Mouse (Mus musculus): ENCODE data around the gene Tnk2. TPM values are rescaled to one million over a fixed set of nuclear protein-coding genes. Genes with fewer than 3 reads are reported as not detected.

Tnk2 gene
- total and polyA plus RNA-seq, 2 experiments from 2014 or later = 16.5 to 81.7 TPM

DNA sequence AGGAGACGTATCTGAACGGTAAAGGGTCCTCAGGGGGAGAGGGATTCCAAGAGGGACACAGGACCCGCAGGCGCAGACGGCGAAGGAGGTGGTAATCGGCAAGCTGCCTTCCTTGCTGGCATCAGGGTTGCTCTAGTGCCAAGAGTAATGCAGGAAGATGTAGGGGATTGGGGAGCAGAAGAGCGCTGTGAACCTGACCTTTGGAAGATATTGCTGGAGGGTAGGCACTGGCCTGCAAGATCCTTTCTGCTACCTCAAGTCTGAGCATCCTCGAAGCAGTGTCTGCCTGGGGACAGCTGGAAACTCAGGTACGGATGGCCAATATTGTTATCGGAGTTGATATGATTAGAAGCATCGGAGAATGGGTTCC, 1.1 kb downstream of the Tnk2 start:
- DNase-seq (ENCODE audit: low spot score) = no peak
- Histone ChIP-seq H3K27me3 (ENCODE audit: insufficient read depth, low read length) (no peaks in the 10 kb centered on the region), H3K27ac (ENCODE audit: low read depth, low read length) (peak overlapping the region; percentile 79), H3K4me2 (ENCODE audit: low read depth, low read length, poor library complexity, severe bottlenecking) (peak overlapping the region; percentile 81), H3K4me1 (ENCODE audit: insufficient read depth, low read length) (peaks cover 9% of the 10 kb centered on the region; the same call in 1 of the 2 replicates), H3K36me3 (ENCODE audit: insufficient read depth, low read length) (no peaks in the 10 kb centered on the region), H3K9ac (replicated peaks; ENCODE audit: low read length, poor library complexity, severe bottlenecking) (peak overlapping the region; percentile 90), H3K4me3 (ENCODE audit: low read depth, low read length) (peak overlapping the region; percentile 64), H3K9me3 (ENCODE audit: low read length) (no peaks in the 10 kb centered on the region)
- no peak for ATAC-seq (ENCODE audit: low FRiP score)
- TF ChIP-seq CTCF (IDR thresholded peaks at IDR 0.05) = no peak
- WGBS = 10% methylated on average over 12 of the region's 12 CpGs

DNA sequence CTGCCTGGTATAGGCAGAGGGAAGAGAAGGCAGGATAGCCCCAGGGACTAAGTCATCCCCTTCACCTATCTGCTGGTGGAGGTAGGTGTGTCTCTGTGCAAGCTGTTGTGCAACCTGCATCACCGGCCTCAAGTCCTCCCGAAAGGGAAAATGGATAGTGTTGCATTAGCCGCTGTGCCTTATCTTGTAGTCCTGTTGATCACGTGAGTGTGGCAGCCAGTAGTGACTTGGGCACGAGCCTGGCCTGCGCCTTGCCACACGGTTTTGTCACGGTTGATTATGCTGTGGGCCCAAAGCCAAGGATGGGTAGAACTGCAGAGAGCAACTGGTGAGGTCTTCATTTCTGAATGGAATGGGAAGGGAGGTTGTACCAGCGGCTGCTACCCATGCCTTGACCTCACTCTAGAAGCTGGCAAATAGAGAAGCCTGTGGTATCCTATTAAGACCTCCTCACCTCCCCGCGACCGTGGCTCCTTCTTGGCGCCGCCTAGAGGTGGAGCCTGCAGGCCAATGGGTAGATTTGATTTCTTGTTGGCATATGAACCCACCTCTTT, 1.8 kb downstream of the Tnk2 start:
- H3K36me3 ChIP-seq (ENCODE audit: insufficient read depth, low read length) = no peaks in the 10 kb centered on the region
- peak overlapping the region; percentile 81 for H3K4me2 ChIP-seq (ENCODE audit: low read depth, low read length, poor library complexity, severe bottlenecking)
- H3K9me3 ChIP-seq (ENCODE audit: low read length) = no peaks in the 10 kb centered on the region
- DNase-seq (ENCODE audit: low spot score) (peak; percentile 92), ATAC-seq (ENCODE audit: low FRiP score) (peak; percentile 50)
- peak overlapping the region; percentile 90 for H3K9ac ChIP-seq (replicated peaks; ENCODE audit: low read length, poor library complexity, severe bottlenecking)
- peaks cover 9% of the 10 kb centered on the region; the same call in 1 of the 2 replicates for H3K4me1 ChIP-seq (ENCODE audit: insufficient read depth, low read length)
- peak; percentile 56 for TF ChIP-seq CTCF (IDR thresholded peaks at IDR 0.05)
- WGBS = 13% methylated on average over 14 of the region's 14 CpGs
- H3K27me3 ChIP-seq (ENCODE audit: insufficient read depth, low read length) = no peaks in the 10 kb centered on the region
- peak overlapping the region; percentile 64 for H3K4me3 ChIP-seq (ENCODE audit: low read depth, low read length)
- peak overlapping the region; percentile 79; the same call in 1 of the 2 replicates for H3K27ac ChIP-seq (ENCODE audit: low read depth, low read length)

DNA sequence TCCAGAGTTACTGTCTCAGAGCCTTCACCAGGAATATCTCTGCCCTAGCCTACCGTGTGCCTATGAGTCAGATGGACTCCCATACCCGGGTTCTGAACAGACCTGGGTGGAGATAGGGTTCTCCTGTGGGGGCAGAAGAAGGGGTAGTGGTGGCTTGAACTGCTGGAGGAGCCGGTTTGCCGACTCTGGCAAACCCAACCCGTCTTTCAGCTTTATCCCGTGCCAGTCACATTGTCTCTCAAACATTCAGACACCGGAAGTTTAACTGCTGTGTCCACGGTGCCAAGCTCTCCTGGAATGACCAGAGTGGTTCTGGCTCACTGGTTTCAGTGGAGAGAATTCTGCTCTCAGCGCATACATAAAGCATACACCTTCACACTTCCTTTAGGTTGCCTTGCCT, 2.3 kb downstream of the Tnk2 start:
- Histone ChIP-seq H3K9me3 (ENCODE audit: low read length) (no peaks in the 10 kb centered on the region), H3K36me3 (ENCODE audit: insufficient read depth, low read length) (no peaks in the 10 kb centered on the region), H3K4me2 (ENCODE audit: low read depth, low read length, poor library complexity, severe bottlenecking) (peak overlapping the region; percentile 81), H3K4me1 (ENCODE audit: insufficient read depth, low read length) (peaks cover 9% of the 10 kb centered on the region; the same call in 1 of the 2 replicates), H3K27ac (ENCODE audit: low read depth, low read length) (no peak overlapping the region), H3K4me3 (ENCODE audit: low read depth, low read length) (peak overlapping the region; percentile 64), H3K9ac (replicated peaks; ENCODE audit: low read length, poor library complexity, severe bottlenecking) (peak overlapping the region; percentile 90; the same call in 1 of the 2 replicates), H3K27me3 (ENCODE audit: insufficient read depth, low read length) (no peaks in the 10 kb centered on the region)
- no peak for TF ChIP-seq CTCF (IDR thresholded peaks at IDR 0.05)
- WGBS = 86% methylated on average over 9 of the region's 9 CpGs
- ATAC-seq (ENCODE audit: low FRiP score) (no peak), DNase-seq (ENCODE audit: low spot score) (no peak)

DNA sequence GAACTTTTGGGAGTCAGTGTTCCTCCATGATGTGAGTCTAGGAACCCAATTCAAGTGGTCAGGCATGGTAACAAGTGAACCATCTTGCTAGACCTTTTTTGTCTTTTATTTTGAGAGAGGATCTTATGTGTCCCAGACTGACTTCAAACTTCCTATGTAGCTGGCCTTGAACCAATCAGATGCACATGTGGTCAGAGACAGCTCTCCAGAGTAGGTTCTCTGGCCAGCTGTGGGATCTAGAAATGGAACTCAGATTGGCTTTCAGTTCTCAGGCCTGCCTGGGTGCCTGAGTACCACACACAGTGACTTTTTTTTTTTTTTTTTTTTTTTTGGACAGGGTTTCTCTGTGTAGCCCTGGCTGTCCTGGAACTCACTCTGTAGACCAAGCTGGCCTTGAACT, 4.0 kb downstream of the Tnk2 start:
- Histone ChIP-seq H3K4me3 (ENCODE audit: low read depth, low read length) (no peak overlapping the region), H3K9ac (replicated peaks; ENCODE audit: low read length, poor library complexity, severe bottlenecking) (no peak overlapping the region), H3K4me1 (ENCODE audit: insufficient read depth, low read length) (peaks cover 9% of the 10 kb centered on the region; the same call in 1 of the 2 replicates), H3K4me2 (ENCODE audit: low read depth, low read length, poor library complexity, severe bottlenecking) (no peak overlapping the region), H3K27ac (ENCODE audit: low read depth, low read length) (no peak overlapping the region), H3K9me3 (ENCODE audit: low read length) (no peaks in the 10 kb centered on the region), H3K27me3 (ENCODE audit: insufficient read depth, low read length) (no peaks in the 10 kb centered on the region), H3K36me3 (ENCODE audit: insufficient read depth, low read length) (no peaks in the 10 kb centered on the region)
- no peak for DNase-seq (ENCODE audit: low spot score)
- TF ChIP-seq CTCF (IDR thresholded peaks at IDR 0.05) = no peak
- no peak for ATAC-seq (ENCODE audit: low FRiP score)

DNA sequence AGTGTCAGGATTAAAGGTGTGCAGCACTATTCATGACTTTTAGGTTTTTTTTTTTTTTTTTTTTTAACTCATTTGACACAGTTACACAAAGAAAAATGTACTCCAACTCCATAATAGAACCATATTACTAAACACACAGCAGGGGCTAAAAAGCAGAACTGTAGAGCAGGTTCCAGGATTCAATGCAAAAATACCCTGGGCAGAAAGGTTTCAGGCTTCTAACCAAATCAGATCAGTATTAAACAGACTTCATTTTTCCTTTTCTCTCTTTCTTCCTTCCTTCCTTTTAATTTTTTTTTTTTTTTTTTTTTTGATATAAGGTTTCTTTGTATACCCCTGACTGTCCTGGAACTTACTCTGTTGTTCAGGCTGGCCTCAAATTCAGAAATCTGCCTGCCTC, 6.8 kb downstream of the Tnk2 start:
- no peak for DNase-seq (ENCODE audit: low spot score)
- no peak overlapping the region for H3K4me3 ChIP-seq (ENCODE audit: low read depth, low read length)
- H3K4me1 ChIP-seq (ENCODE audit: insufficient read depth, low read length) = peaks cover 9% of the 10 kb centered on the region; the same call in 1 of the 2 replicates
- no peak for TF ChIP-seq CTCF (IDR thresholded peaks at IDR 0.05)
- H3K9ac ChIP-seq (replicated peaks; ENCODE audit: low read length, poor library complexity, severe bottlenecking) = no peak overlapping the region
- H3K9me3 ChIP-seq (ENCODE audit: low read length) = no peaks in the 10 kb centered on the region
- H3K27me3 ChIP-seq (ENCODE audit: insufficient read depth, low read length) = no peaks in the 10 kb centered on the region
- no peak overlapping the region for H3K27ac ChIP-seq (ENCODE audit: low read depth, low read length)
- no peak overlapping the region for H3K4me2 ChIP-seq (ENCODE audit: low read depth, low read length, poor library complexity, severe bottlenecking)
- no peaks in the 10 kb centered on the region for H3K36me3 ChIP-seq (ENCODE audit: insufficient read depth, low read length)
- no peak for ATAC-seq (ENCODE audit: low FRiP score)

DNA sequence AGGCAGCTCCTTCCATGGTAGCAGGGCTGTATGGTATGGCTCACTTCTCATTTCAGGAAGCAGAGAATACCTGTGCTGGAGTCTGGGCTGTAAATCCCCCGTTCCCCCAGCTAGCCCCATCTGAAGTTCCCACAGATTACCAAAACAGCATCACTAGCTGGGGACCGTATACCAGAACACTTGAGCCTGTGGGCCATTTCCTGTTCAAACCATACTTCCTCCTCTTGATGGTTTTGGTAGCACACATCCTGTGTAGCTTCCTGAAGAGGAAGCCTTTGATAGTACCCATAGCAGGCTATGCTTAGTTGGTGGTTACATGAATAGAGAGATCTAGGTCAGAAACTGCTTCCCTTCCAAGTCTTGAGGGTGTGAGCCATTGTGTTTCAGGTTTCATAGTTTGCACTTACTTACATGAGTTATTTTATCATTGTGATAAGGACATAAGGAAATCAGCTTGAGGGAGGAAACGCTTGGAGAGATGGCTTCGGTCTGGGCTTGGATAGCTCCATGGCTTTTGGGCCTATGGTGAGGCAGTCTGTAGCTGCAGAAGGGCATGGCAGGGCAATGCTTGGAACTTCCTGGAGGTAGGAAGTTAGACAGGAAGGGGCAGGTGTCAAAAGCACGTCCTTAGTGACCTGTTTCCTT, 7.4 kb downstream of the Tnk2 start:
- Histone ChIP-seq H3K4me3 (ENCODE audit: low read depth, low read length) (no peak overlapping the region), H3K9ac (replicated peaks; ENCODE audit: low read length, poor library complexity, severe bottlenecking) (no peak overlapping the region), H3K4me1 (ENCODE audit: insufficient read depth, low read length) (peaks cover 2% of the 10 kb centered on the region; the same call in 1 of the 2 replicates), H3K27me3 (ENCODE audit: insufficient read depth, low read length) (no peaks in the 10 kb centered on the region), H3K9me3 (ENCODE audit: low read length) (no peaks in the 10 kb centered on the region), H3K27ac (ENCODE audit: low read depth, low read length) (no peak overlapping the region), H3K4me2 (ENCODE audit: low read depth, low read length, poor library complexity, severe bottlenecking) (no peak overlapping the region), H3K36me3 (ENCODE audit: insufficient read depth, low read length) (no peaks in the 10 kb centered on the region)
- ATAC-seq (ENCODE audit: low FRiP score) (no peak), DNase-seq (ENCODE audit: low spot score) (no peak)
- TF ChIP-seq CTCF (IDR thresholded peaks at IDR 0.05) = no peak
- WGBS = 89% methylated on average over 5 of the region's 5 CpGs

Data from midbrain, postnatal 0 days (tissue).